Mouse (Mus musculus): ENCODE results near the gene 0610009B22Rik. TPM values are rescaled to one million over a fixed set of nuclear protein-coding genes. Genes with fewer than 3 reads are reported as not detected.
"Not testable (repeated sequence)": the region's sequence is repeated elsewhere in the genome, so short reads cannot be mapped to it uniquely, and the experiment has no call there.

0610009B22Rik gene
- 103 and 115 TPM in 2 replicates for polyA plus RNA-seq (2014; fragmentation: Nextera tagmentation; extraction: Ambion mirVana)

DNA sequence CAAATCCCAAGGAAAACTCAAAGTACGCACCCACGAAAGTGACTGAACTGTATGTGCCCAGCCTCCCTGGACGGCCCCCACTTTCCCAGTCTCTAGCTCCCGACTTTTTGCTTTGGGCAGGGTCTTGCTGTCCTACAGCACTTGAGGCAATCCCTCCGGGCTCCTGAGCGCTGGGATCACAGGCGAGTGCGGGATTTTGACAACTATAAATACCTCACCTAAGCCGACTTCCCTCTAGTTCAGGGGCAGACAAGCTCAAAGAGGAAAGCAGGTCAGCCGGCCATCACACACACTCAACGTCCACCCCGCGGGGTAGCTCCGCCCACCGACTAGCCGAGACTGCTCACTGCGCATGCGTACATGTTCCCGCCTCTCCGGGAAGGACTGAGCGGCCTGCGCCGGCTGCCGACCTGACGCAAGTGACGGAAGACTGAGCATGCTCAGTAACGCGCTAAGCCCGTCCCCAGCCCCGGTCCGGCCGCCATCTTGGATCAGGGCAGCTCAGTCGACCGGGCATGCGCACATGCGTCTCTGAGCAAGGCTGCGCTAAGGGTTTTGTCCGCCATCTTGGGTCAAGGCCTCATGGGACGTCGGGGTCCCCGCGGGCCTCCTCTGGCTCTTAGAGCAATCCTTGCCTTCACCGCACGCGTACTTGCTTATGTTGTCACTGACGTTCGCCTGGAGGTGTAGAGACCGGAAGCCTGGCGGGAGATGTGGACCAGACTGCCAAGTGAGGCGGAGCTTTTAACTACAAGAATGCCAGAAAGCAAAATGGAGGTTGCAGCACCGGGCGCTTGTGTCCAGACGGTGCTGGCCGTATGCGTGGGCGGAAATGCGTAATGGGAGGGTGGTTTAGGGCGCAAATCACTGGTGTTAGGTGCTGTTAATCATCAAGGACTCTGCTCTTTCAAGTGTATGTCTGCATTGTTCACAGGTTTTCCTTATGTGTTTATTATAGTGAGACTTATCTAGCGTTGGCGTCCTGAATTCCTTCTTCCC is at the start of gene 0610009B22Rik:
TSS of gene 0610009B22Rik (minus strand) at position 545 of the 999 bp plus-strand sequence.
- H3K27me3 ChIP-seq (ENCODE audit: control insufficient read depth, insufficient read depth, low read length): no peaks in the 10 kb centered on the region
- peak within 1 kb of the TSS; percentile 76 for H3K9ac ChIP-seq (replicated peaks; ENCODE audit: low read depth, low read length)
- under 1% methylated on average over 60 of the region's 60 CpGs for WGBS
- peak; percentile 99 for ATAC-seq (ENCODE audit: low read depth)
- no peaks in the 10 kb centered on the region for H3K36me3 ChIP-seq (ENCODE audit: control insufficient read depth, insufficient read depth, low read length)
- H3K4me3 ChIP-seq (ENCODE audit: low read depth, low read length): peak within 1 kb of the TSS; percentile 74
- no peaks in the 10 kb centered on the region for H3K9me3 ChIP-seq (ENCODE audit: control insufficient read depth, low read length)
- peaks cover 2% of the 10 kb centered on the region for H3K4me1 ChIP-seq (ENCODE audit: control insufficient read depth, insufficient read depth, low read length)
- H3K27ac ChIP-seq (ENCODE audit: low read depth, low read length): peak within 1 kb of the TSS; percentile 97
- H3K4me2 ChIP-seq (ENCODE audit: low read depth, low read length): peak within 1 kb of the TSS; percentile 85

DNA sequence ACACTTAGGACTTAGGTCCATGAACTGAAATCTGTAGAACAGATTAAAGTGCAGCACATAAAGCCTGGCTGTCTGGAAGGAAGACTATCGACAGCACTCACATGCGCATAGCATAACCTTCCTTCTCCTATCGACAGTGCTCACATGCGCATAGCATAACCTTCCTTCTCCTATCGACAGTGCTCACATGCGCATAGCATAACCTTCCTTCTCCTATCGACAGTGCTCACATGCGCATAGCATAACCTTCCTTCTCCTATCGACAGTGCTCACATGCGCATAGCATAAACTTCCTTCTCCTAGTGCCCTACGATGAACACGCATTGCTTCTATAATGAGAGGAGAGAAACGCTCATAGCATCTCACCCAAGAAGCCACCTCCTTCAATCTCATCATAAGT is 45.5 kb upstream of the 0610009B22Rik start:
- WGBS: 96% methylated on average over 12 of the region's 13 CpGs
- not testable (repeated sequence) for H3K9ac ChIP-seq (replicated peaks; ENCODE audit: low read depth, low read length); H3K4me1 ChIP-seq (ENCODE audit: control insufficient read depth, insufficient read depth, low read length); H3K4me3 ChIP-seq (ENCODE audit: low read depth, low read length); H3K27ac ChIP-seq (ENCODE audit: low read depth, low read length); ATAC-seq (ENCODE audit: low read depth); H3K27me3 ChIP-seq (ENCODE audit: control insufficient read depth, insufficient read depth, low read length); H3K4me2 ChIP-seq (ENCODE audit: low read depth, low read length); H3K9me3 ChIP-seq (ENCODE audit: control insufficient read depth, low read length)
- H3K36me3 ChIP-seq (ENCODE audit: control insufficient read depth, insufficient read depth, low read length): peaks cover 34% of the 10 kb centered on the region

DNA sequence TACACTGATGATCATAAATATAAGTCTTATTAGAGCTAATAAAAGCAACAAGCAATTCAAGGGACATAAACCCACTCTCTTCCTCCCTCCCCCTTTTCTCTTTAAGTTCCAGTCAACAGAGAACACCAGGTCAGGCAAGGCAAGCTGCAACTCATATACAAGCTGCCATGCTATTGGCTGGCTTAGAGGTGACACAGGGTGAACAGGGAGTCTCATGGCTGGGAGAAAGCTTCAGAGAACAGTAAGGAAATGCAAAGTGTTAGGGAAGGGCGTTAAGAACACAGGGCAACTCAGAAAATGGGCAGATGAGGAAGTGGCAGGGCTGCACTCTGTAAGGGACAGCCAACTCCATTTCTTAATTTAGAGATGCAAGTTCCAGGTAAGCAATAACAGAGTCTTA is 44.2 kb upstream of the 0610009B22Rik start:
- H3K27ac ChIP-seq (ENCODE audit: low read depth, low read length): no peak overlapping the region
- WGBS: 76% methylated on average over 1 of the region's 1 CpGs
- no peak overlapping the region for H3K4me3 ChIP-seq (ENCODE audit: low read depth, low read length)
- no peaks in the 10 kb centered on the region for H3K9me3 ChIP-seq (ENCODE audit: control insufficient read depth, low read length)
- no peak overlapping the region for H3K4me2 ChIP-seq (ENCODE audit: low read depth, low read length)
- H3K27me3 ChIP-seq (ENCODE audit: control insufficient read depth, insufficient read depth, low read length): no peaks in the 10 kb centered on the region
- H3K9ac ChIP-seq (replicated peaks; ENCODE audit: low read depth, low read length): no peak overlapping the region
- H3K36me3 ChIP-seq (ENCODE audit: control insufficient read depth, insufficient read depth, low read length): peaks cover 36% of the 10 kb centered on the region
- no peaks in the 10 kb centered on the region for H3K4me1 ChIP-seq (ENCODE audit: control insufficient read depth, insufficient read depth, low read length)
- ATAC-seq (ENCODE audit: low read depth): no peak

DNA sequence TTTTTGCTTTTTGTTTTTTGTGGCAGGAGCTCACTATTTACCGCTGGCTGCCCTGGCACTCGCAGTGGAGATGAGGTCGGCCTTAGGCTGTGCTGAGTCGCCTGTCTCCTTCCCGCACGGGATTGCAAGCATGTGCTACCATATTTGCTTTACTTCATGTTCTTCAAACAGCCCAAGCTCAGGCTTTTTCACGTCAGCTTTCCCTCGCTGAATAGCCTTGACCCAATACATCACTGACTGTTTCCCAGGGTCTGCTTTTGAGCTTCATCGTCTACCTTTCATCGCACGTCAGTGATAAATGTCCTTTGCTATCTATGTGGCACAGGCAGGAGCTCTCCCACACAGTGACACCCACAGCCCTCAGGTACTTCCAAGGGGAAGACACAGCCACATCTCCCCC is 32.4 kb upstream of the 0610009B22Rik start:
- Histone ChIP-seq H3K27ac (ENCODE audit: low read depth, low read length) (no peak overlapping the region), H3K4me1 (ENCODE audit: control insufficient read depth, insufficient read depth, low read length) (no peaks in the 10 kb centered on the region), H3K27me3 (ENCODE audit: control insufficient read depth, insufficient read depth, low read length) (no peaks in the 10 kb centered on the region), H3K4me3 (ENCODE audit: low read depth, low read length) (no peak overlapping the region), H3K36me3 (ENCODE audit: control insufficient read depth, insufficient read depth, low read length) (peaks cover 58% of the 10 kb centered on the region), H3K9ac (replicated peaks; ENCODE audit: low read depth, low read length) (no peak overlapping the region), H3K4me2 (ENCODE audit: low read depth, low read length) (no peak overlapping the region), H3K9me3 (ENCODE audit: control insufficient read depth, low read length) (no peaks in the 10 kb centered on the region)
- no peak for ATAC-seq (ENCODE audit: low read depth)
- WGBS: 92% methylated on average over 11 of the region's 11 CpGs

DNA sequence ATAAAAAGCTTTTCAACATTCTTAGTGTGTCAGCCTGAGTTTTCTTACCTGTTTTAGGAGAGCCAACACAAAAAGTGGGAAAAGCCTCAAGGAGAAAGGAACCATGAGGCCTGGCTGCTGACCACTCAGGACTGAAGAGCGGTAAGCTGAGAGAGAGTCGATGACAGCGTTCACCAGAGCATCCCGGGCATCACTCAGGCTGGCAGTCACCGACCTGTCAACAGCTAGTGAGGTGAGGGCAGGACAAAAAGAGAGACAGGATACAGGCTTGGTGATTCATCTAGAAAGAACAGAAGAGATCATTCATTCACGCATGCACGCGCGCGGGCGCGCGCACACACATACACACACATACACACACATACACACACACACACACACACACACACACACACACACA is 18.4 kb upstream of the 0610009B22Rik start:
- WGBS: 99% methylated on average over 13 of the region's 13 CpGs
- Histone ChIP-seq H3K4me3 (ENCODE audit: low read depth, low read length) (no peak overlapping the region), H3K4me1 (ENCODE audit: control insufficient read depth, insufficient read depth, low read length) (no peaks in the 10 kb centered on the region), H3K36me3 (ENCODE audit: control insufficient read depth, insufficient read depth, low read length) (peaks cover 40% of the 10 kb centered on the region), H3K27ac (ENCODE audit: low read depth, low read length) (no peak overlapping the region), H3K9me3 (ENCODE audit: control insufficient read depth, low read length) (no peaks in the 10 kb centered on the region), H3K4me2 (ENCODE audit: low read depth, low read length) (no peak overlapping the region), H3K9ac (replicated peaks; ENCODE audit: low read depth, low read length) (no peak overlapping the region), H3K27me3 (ENCODE audit: control insufficient read depth, insufficient read depth, low read length) (no peaks in the 10 kb centered on the region)
- ATAC-seq (ENCODE audit: low read depth): no peak

DNA sequence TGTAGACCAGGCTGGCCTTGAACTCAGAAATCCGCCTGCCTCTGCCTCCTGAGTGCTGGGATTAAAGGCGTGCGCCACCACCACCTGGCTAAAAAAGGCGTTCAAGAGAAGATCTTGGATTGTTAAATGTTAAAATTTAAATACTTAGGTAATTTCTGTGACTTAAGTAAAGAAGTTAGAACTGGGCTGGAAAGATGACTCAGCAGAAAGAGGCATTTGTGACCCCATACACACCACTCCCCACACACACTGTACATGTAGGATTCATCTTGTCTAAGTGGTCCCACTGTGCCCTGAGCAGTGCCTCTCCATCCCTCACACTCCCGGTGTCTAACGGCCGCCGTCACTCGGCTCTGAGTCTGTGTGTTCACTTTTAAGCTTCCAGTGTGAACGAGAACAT is 17.8 kb upstream of the 0610009B22Rik start:
- H3K9me3 ChIP-seq (ENCODE audit: control insufficient read depth, low read length): no peaks in the 10 kb centered on the region
- no peaks in the 10 kb centered on the region for H3K27me3 ChIP-seq (ENCODE audit: control insufficient read depth, insufficient read depth, low read length)
- WGBS: 94% methylated on average over 10 of the region's 10 CpGs
- no peaks in the 10 kb centered on the region for H3K4me1 ChIP-seq (ENCODE audit: control insufficient read depth, insufficient read depth, low read length)
- no peak overlapping the region for H3K9ac ChIP-seq (replicated peaks; ENCODE audit: low read depth, low read length)
- no peak for ATAC-seq (ENCODE audit: low read depth)
- H3K4me2 ChIP-seq (ENCODE audit: low read depth, low read length): no peak overlapping the region
- no peak overlapping the region for H3K4me3 ChIP-seq (ENCODE audit: low read depth, low read length)
- H3K27ac ChIP-seq (ENCODE audit: low read depth, low read length): no peak overlapping the region
- H3K36me3 ChIP-seq (ENCODE audit: control insufficient read depth, insufficient read depth, low read length): peaks cover 35% of the 10 kb centered on the region

DNA sequence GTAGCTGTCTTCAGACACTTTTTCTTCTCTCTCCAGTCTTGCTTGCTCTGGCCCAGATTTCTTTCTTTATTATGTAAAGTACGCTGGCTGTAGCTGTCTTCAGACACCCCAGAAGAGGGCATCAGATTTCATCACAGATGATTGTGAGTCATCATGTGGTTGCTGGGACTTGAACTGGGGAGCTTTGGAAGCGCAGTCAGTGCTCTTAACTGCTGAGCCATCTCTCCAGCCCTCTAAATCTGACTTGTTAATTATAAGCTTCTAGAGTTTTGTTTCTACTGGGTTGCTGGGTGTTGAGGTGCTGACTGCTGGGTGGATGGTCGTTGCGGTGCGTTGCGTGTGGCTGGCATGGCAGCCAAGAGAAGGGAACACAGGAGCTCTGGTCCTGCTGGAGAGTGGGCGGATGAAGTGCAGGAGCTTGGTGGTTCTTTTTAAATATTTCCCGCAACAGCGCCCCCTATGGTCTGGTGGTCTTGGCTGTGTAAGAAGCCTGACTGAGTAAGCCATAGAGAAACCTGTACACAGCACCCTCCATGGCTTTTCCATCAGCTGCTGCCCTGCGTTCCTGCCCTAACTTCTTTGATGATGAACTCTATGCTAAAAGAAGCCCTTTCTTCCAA is 14.8 kb upstream of the 0610009B22Rik start:
- Histone ChIP-seq H3K4me2 (ENCODE audit: low read depth, low read length) (no peak overlapping the region), H3K9me3 (ENCODE audit: control insufficient read depth, low read length) (no peaks in the 10 kb centered on the region), H3K27ac (ENCODE audit: low read depth, low read length) (no peak overlapping the region), H3K4me3 (ENCODE audit: low read depth, low read length) (no peak overlapping the region), H3K36me3 (ENCODE audit: control insufficient read depth, insufficient read depth, low read length) (peaks cover 48% of the 10 kb centered on the region), H3K4me1 (ENCODE audit: control insufficient read depth, insufficient read depth, low read length) (no peaks in the 10 kb centered on the region), H3K27me3 (ENCODE audit: control insufficient read depth, insufficient read depth, low read length) (no peaks in the 10 kb centered on the region), H3K9ac (replicated peaks; ENCODE audit: low read depth, low read length) (no peak overlapping the region)
- no peak for ATAC-seq (ENCODE audit: low read depth)
- WGBS: 74% methylated on average over 10 of the region's 10 CpGs

DNA sequence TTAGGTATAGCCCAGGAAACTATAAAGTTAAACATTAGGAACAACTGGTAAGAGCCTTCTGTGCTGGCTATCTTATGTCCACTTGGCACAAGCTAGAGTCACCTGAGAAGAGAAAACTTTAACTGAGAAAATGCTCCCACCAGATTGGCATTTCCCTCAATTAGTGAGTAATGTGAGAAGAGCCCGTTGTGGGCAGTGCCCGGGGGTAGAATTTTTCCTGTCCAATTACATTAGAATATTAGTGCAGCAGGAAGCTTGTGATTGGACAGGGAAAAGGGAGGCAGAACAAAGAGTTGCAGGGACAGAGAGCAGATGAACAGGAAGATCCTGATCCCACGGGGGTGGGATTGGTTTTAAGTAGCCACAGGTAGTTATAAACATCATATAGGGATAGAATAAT is 14.2 kb upstream of the 0610009B22Rik start:
- Histone ChIP-seq H3K36me3 (ENCODE audit: control insufficient read depth, insufficient read depth, low read length) (peaks cover 45% of the 10 kb centered on the region), H3K27me3 (ENCODE audit: control insufficient read depth, insufficient read depth, low read length) (no peaks in the 10 kb centered on the region), H3K4me2 (ENCODE audit: low read depth, low read length) (no peak overlapping the region), H3K27ac (ENCODE audit: low read depth, low read length) (no peak overlapping the region), H3K9ac (replicated peaks; ENCODE audit: low read depth, low read length) (no peak overlapping the region), H3K4me1 (ENCODE audit: control insufficient read depth, insufficient read depth, low read length) (no peaks in the 10 kb centered on the region), H3K9me3 (ENCODE audit: control insufficient read depth, low read length) (no peaks in the 10 kb centered on the region), H3K4me3 (ENCODE audit: low read depth, low read length) (no peak overlapping the region)
- ATAC-seq (ENCODE audit: low read depth): no peak
- 71% methylated on average over 3 of the region's 3 CpGs for WGBS

DNA sequence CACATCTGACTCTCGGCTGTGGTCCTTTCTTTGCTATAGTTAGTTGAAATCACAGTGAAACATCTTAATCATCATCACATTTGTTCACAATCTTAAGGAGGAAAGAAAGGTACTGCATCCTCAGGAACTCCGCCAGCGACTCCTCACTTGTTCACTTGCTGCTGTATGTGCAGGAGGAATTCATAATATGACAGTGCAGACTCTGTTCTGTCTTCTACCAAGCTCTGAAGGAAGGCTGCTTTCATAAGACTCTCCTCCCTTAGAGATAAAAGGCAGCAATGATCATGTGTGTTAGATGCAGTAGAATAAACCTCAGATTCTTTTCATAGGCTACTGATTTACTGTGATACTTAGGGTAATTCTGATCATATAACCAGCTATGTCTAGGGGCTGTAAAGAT is 6.3 kb upstream of the 0610009B22Rik start:
- H3K36me3 ChIP-seq (ENCODE audit: control insufficient read depth, insufficient read depth, low read length): peaks cover 16% of the 10 kb centered on the region
- H3K4me3 ChIP-seq (ENCODE audit: low read depth, low read length): no peak overlapping the region
- H3K4me2 ChIP-seq (ENCODE audit: low read depth, low read length): no peak overlapping the region
- WGBS: 95% methylated on average over 3 of the region's 3 CpGs
- no peak overlapping the region for H3K9ac ChIP-seq (replicated peaks; ENCODE audit: low read depth, low read length)
- no peaks in the 10 kb centered on the region for H3K9me3 ChIP-seq (ENCODE audit: control insufficient read depth, low read length)
- no peaks in the 10 kb centered on the region for H3K27me3 ChIP-seq (ENCODE audit: control insufficient read depth, insufficient read depth, low read length)
- H3K4me1 ChIP-seq (ENCODE audit: control insufficient read depth, insufficient read depth, low read length): no peaks in the 10 kb centered on the region
- no peak for ATAC-seq (ENCODE audit: low read depth)
- H3K27ac ChIP-seq (ENCODE audit: low read depth, low read length): no peak overlapping the region
